Mouse (Mus musculus): ENCODE measurements around the gene Bcat1.

DNA sequence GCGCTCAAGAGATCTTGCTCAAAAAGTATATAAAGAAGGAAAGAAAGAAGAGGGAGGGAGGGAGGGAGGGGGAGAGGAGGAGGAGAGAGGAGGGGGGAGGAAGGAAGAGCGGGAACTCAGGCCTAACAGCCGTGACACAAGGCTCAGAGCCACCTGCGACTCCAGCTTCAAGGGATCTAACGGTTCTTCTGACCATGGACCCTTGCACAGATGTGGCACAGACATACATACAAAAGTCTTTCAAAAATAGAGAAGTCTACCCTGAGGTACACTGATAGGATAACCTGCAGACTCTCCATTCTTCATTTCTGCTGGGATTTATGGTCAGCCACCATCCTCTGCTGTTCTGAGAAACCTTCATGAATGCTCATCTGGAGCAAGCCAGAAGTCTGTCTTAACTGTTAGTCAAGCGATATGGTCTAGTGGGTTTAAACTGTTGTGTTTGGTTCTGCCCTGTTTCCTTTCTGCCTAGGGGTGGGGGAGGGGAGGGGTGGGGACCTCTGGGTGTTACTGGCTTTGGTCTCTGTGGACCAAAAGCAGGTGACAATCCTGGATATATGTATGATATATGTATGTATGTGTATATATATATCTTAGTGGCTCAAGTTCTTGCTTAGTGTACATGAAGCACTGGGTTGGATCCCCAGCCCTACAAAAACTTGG is 14.3 kb upstream of the Bcat1 start:
- TF ChIP-seq CTCF (IDR thresholded peaks at IDR 0.05; ENCODE audit: low read depth, low read length) (no peak), GATA1 (IDR thresholded peaks at IDR 0.05; ENCODE audit: borderline replicate concordance, low read length) (no peak)

All from G1E (cell line).